Mouse (Mus musculus) neural tube, embryonic 14.5 days (tissue): ENCODE results near the gene Plau. TPM values are rescaled to one million over a fixed set of nuclear protein-coding genes. Genes with fewer than 3 reads are reported as not detected.
A peak's percentile ranks its signal among the peaks of the same experiment; 100 is the strongest.

Experiments
- ATAC-seq: fragments of 200-750 bp; cut with Nextera tagmentation; 2 replicates; pipeline ENCODE4 v1.8.0; 2017; ENCODE audit warnings: low read depth, mild to moderate bottlenecking, moderate TSS enrichment, moderate library complexity
- H3K27ac ChIP-seq: fragments of 300-500 bp; sonication (generic); 2 replicates; pipeline ENCODE4 v1.5.1; 2014; ENCODE audit warnings: low read depth, mild to moderate bottlenecking, control low read depth, low read length, moderate library complexity, mixed read lengths
- H3K27me3 ChIP-seq: fragments of 300-500 bp; sonication (generic); 2 replicates; pipeline ENCODE4 v1.6.1; 2014; ENCODE audit warnings: low read length; ENCODE audit not compliant: control insufficient read depth, insufficient read depth
- H3K36me3 ChIP-seq: fragments of 300-500 bp; sonication (generic); 2 replicates; pipeline ENCODE4 v1.6.1; 2014; ENCODE audit warnings: low read length, mixed read lengths; ENCODE audit not compliant: control insufficient read depth, insufficient read depth
- H3K4me1 ChIP-seq: fragments of 300-500 bp; sonication (generic); 2 replicates; pipeline ENCODE4 v1.6.1; 2014; ENCODE audit warnings: low read length; ENCODE audit not compliant: control insufficient read depth, insufficient read depth
- H3K4me2 ChIP-seq: fragments of 300-500 bp; sonication (generic); 2 replicates; pipeline ENCODE4 v1.6.1; 2014; ENCODE audit warnings: mild to moderate bottlenecking, low read depth, low read length, control low read depth
- H3K4me3 ChIP-seq: fragments of 300-500 bp; sonication (generic); 2 replicates; pipeline ENCODE4 v1.5.1; 2014; ENCODE audit warnings: low read depth, low read length, control low read depth, mixed read lengths
- H3K9ac ChIP-seq: fragments of 300-500 bp; sonication (generic); replicated peaks from 2 replicates; pipeline ENCODE4 v1.6.1; 2014; ENCODE audit warnings: low read depth, mild to moderate bottlenecking, control low read depth, low read length, mixed read lengths
- H3K9me3 ChIP-seq: fragments of 300-500 bp; sonication (generic); 2 replicates; pipeline ENCODE4 v1.6.1; 2016; ENCODE audit warnings: low read length; ENCODE audit not compliant: control insufficient read depth
- WGBS: fragments of 180-500 bp; shearing (Covaris S2); extraction: QIAGEN DNeasy Blood & Tissue Kit; methylation state at CpG from one replicate; pipeline ENCODE4 v1.1.7; 2014; 5-methylcytosine and 5-hydroxymethylcytosine counted together
- polyA plus RNA-seq: library from polyadenylated mRNA; unstranded; fragments of >200 nt; fragmentation: Nextera tagmentation; extraction: Ambion mirVana; gene quantifications from 2 replicates; pipeline ENCODE4 v1.2.1, GENCODE M21; 2014

Plau gene
- polyA plus RNA-seq = 0.19 and 0.26 TPM in 2 replicates

DNA sequence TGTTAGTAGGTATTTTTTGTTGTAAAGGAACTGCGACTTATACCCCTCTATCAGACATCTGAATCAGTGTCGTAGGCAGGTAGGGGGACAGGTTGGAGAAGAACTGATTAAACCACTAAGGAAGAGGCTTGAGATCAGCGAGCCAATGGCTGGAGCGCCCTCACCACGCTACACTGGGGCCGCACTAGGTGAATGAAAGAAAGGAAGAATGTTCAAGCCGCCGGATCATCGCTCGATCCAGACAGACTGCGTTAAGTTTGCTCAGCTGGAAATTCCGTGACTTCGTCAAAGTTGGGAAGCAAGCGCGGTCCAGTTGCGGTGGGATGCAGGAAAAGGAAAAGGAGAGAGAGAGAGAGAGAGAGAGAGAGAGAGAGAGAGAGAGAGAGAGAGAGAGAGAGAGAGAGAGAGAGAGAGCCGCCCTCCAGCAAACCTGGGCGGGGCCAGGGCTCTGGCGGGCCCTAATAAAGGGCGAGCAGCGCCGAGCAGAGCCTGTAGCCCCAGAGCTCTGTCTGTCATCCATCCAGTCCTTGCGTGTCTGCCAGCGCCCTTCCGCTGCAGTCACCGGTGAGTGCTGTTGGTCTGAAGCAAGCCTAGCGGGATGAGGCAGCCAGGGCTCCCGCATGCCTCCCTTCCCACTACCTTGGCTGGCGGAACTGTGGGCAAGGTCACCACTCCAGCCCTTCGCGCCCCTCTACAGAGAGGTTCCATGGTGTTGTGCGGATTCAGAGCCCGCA, at the start of gene Plau:
TSS of gene Plau (plus strand) at position 490 of the 734 bp plus-strand sequence.
- Histone ChIP-seq H3K4me1 (no peaks in the 10 kb centered on the region), H3K27ac (no peak within 1 kb of the TSS), H3K36me3 (no peaks in the 10 kb centered on the region), H3K27me3 (no peaks in the 10 kb centered on the region), H3K4me2 (peak within 1 kb of the TSS; percentile 96), H3K4me3 (peak within 1 kb of the TSS; percentile 45), H3K9ac (peak within 1 kb of the TSS; percentile 54), H3K9me3 (no peaks in the 10 kb centered on the region)
- ATAC-seq = peak; percentile 92
- WGBS = under 1% methylated on average over 33 of the region's 33 CpGs

DNA sequence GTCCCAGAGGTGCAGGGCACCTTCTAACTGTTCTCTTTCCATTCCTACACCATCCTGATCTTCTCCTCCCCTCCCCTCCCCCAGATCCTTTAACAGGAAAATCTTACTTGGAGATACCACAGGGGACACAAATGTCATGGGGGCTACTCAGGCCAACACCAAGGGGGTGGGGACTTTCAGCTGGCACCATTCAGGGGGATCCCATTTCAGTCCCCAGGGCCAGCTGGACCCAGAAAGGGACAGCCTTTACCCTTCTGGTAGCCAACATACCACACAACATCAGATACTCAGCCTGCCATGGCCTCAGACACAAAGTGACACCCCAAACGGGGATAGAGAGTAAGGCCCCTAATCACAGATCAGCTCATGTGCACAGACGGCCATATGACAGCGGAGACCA, 48.3 kb upstream of the Plau start:
- Histone ChIP-seq H3K4me3 (no peak overlapping the region), H3K27me3 (no peaks in the 10 kb centered on the region), H3K9me3 (no peaks in the 10 kb centered on the region), H3K27ac (no peak overlapping the region), H3K4me1 (peaks cover 20% of the 10 kb centered on the region), H3K36me3 (peaks cover 27% of the 10 kb centered on the region), H3K9ac (no peak overlapping the region), H3K4me2 (no peak overlapping the region)
- ATAC-seq = no peak
- 90% methylated on average over 3 of the region's 3 CpGs for WGBS

DNA sequence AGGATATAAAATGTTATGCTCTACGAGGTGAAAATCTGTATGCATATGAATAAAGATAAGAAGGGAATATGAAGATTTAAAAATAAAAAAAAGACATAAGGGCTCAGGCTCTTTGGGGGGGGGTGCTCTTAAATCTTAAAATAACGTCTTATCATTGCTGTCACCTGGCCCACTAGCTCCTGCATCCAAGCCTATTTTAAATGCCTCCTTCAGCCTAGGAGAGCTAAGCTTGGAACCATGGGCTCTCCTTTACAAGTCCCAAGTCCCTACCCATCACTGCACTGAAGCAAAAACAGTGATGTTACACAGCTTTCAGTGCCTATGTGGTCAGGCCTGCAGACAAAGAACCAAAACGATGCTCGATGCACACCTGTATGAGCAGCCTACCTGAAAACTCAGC, 46.9 kb upstream of the Plau start:
- Histone ChIP-seq H3K27ac (no peak overlapping the region), H3K4me2 (no peak overlapping the region), H3K27me3 (no peaks in the 10 kb centered on the region), H3K4me1 (peaks cover 22% of the 10 kb centered on the region), H3K9ac (no peak overlapping the region), H3K36me3 (peaks cover 24% of the 10 kb centered on the region), H3K4me3 (no peak overlapping the region), H3K9me3 (no peaks in the 10 kb centered on the region)
- ATAC-seq = no peak
- WGBS = 97% methylated on average over 4 of the region's 4 CpGs

DNA sequence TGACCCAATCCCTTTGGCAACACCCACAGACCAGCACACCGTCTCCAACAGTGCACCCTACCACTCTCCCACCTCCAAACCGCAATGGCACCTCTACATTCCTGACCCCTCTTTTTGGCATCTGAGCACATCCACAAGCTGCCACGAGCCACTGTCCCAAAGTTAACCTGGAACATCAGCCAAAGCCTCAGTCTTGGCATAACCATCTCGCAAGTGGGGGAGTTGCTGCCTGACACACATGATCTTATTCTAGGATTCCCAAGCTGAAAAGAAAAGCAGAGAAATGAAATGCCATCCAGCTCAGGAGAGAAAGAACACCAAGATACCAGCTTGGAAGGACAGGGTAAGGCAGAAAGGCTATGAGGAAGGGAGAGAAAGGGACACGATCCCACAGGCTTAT, 46.0 kb upstream of the Plau start:
- H3K27me3 ChIP-seq = no peaks in the 10 kb centered on the region
- H3K4me1 ChIP-seq = peaks cover 26% of the 10 kb centered on the region
- no peak overlapping the region for H3K9ac ChIP-seq
- no peaks in the 10 kb centered on the region for H3K9me3 ChIP-seq
- no peak overlapping the region for H3K4me2 ChIP-seq
- ATAC-seq = no peak
- H3K27ac ChIP-seq = no peak overlapping the region
- no peak overlapping the region for H3K4me3 ChIP-seq
- H3K36me3 ChIP-seq = peaks cover 20% of the 10 kb centered on the region
- WGBS = 95% methylated on average over 5 of the region's 5 CpGs

DNA sequence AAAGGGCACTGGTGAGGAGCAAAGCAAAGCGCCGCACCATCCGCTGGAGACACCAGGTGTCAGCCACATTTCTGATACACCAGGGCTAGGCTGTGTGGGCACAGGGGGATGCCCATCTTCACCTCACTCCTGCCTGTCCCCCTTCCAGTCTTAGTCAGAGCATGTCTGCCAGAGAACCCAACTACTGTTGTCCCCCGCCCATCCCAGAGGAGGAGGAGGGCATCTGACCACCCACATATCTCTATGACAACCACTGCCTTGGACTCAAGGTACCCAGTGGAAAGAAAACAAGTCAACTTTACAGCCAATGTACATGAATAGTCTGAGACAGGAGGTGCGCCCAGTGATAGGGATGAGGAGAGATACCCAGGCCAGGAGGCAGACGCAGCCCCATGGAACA, 45.5 kb upstream of the Plau start:
- WGBS = 92% methylated on average over 6 of the region's 6 CpGs
- H3K36me3 ChIP-seq = peaks cover 20% of the 10 kb centered on the region
- no peak overlapping the region for H3K9ac ChIP-seq
- H3K9me3 ChIP-seq = no peaks in the 10 kb centered on the region
- H3K4me2 ChIP-seq = no peak overlapping the region
- no peak overlapping the region for H3K4me3 ChIP-seq
- no peak overlapping the region for H3K27ac ChIP-seq
- no peaks in the 10 kb centered on the region for H3K27me3 ChIP-seq
- H3K4me1 ChIP-seq = peaks cover 26% of the 10 kb centered on the region
- no peak for ATAC-seq

DNA sequence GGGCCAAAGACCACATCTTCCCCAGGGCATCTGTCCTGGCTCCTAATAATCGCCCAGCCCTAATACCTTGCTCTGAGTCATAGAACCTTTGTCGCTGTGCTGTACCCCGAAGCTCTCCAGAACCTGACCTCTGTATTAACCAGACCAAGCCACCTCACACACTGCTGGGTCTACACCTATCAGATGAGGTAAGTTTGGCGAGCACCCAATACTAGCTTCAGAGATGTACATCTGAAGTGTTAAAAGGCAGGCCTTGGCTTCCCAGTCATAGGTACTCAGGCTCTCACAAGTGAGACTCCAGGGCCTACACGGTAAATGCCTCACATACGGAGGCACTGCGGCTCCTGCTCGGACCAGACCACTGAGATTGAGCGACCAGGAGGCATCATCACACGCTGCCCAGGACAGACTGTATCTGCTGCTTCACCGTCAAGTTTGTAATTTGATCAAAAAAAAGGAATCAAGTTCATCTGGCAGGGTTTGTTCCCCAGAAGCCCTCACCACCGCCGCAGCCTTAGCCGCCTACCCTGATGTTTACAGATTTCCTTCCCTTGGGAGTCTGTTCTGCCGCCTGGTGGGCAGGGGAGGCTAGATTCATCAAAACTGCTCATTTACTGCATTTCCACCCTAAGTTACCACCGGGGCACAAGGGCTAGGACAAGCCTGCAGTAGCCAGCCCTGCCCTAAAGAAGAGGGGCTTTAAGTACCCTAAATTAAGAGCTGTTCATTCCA, 44.8 kb upstream of the Plau start:
- ATAC-seq = no peak
- H3K9ac ChIP-seq = no peak overlapping the region

DNA sequence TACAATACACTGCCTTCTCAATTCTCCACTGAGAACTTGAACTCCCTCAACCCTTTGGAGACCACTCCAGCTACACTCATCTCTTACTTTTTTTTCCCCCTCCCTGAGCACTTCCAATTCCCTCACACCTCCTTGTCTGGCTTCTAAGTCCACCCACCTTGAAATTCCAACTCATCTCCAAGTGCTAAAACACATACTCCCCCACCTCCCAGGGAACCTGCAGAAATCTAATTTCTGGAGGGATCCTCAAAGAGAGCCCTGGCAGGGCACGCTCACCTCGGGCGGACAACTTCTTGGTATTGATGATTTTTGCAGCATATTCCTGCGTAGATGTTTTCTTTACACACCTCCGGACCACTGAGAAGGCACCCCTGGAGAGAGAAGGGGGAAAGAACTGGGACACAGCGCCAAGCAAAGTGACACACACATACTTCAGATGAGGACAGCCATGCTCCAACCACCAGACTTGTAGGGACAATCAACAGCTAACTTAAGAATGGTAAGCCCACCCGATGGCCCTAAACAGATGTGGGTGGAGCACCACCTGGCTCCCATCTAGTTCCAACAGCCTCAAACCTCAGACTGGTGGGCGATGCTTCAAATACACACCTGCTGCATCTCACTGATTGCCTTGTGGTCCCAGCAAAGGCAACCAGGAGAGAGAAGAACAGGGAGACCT, 44.1 kb upstream of the Plau start:
- Histone ChIP-seq H3K4me3 (peak overlapping the region; percentile 71), H3K9me3 (no peaks in the 10 kb centered on the region), H3K4me1 (peaks cover 25% of the 10 kb centered on the region), H3K27me3 (no peaks in the 10 kb centered on the region), H3K27ac (no peak overlapping the region; the same call in 1 of the 2 replicates), H3K9ac (peak overlapping the region; percentile 85), H3K36me3 (peaks cover 15% of the 10 kb centered on the region), H3K4me2 (peak overlapping the region; percentile 74)
- WGBS = 71% methylated on average over 8 of the region's 8 CpGs
- no peak for ATAC-seq

More for the DNA sequence above, 44.8 kb upstream of the Plau start:
- Histone ChIP-seq H3K4me1 (peaks cover 27% of the 10 kb centered on the region), H3K27me3 (no peaks in the 10 kb centered on the region), H3K27ac (no peak overlapping the region), H3K4me2 (no peak overlapping the region; the same call in 1 of the 2 replicates), H3K4me3 (no peak overlapping the region), H3K36me3 (peaks cover 16% of the 10 kb centered on the region), H3K9me3 (no peaks in the 10 kb centered on the region)
- WGBS = 73% methylated on average over 16 of the region's 16 CpGs

DNA sequence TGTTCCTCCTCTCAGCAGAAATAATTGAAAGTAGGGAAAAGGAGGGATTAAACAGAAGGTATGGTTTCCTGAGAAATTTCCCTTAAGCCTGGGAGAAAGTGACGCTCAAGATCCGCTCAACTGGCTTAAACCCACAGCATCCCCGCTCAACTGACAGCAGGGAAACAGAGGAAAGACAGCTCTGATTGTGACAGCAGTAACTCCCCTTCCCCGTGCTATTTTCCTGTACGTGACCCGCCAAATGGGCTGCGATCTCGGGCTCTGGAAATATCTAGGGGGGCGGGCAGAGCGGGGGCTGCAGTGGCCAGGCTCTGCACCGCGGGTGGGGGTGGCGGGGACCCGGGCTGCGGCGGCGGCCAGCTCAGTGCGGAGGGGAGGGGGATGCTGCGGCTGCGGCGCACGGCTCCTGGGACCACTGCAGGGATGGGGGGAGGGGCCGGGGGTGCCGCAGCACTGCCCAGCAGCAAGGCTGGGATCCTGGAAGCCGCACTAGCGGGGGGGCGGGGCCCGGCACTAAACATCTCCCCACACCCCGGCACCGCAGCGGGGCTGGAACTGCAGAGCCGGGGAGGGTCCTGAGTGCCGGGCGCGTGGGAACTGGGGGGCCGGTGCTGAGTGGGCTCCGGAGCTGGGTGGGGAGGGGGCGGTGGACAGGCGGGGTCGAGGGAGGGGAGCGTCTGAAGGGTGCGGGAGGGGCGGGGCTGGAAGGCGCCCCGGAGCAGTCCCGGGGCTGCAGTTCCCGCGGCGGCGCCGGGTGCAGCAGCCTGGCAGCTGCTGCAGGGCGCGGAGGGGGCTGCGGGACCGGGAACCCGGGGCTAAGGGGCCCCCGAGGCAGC, 43.3 kb upstream of the Plau start:
- WGBS = under 1% methylated on average over 44 of the region's 57 CpGs
- ATAC-seq = peak; percentile 66
- peak overlapping the region; percentile 85 for H3K9ac ChIP-seq
- peak overlapping the region; percentile 83 for H3K27ac ChIP-seq
- H3K4me2 ChIP-seq = peak overlapping the region; percentile 74
- peak overlapping the region; percentile 71 for H3K4me3 ChIP-seq
- H3K4me1 ChIP-seq = peaks cover 24% of the 10 kb centered on the region
- H3K27me3 ChIP-seq = no peaks in the 10 kb centered on the region
- peaks cover 8% of the 10 kb centered on the region for H3K36me3 ChIP-seq
- no peaks in the 10 kb centered on the region for H3K9me3 ChIP-seq
